In the genomic region with DNA sequence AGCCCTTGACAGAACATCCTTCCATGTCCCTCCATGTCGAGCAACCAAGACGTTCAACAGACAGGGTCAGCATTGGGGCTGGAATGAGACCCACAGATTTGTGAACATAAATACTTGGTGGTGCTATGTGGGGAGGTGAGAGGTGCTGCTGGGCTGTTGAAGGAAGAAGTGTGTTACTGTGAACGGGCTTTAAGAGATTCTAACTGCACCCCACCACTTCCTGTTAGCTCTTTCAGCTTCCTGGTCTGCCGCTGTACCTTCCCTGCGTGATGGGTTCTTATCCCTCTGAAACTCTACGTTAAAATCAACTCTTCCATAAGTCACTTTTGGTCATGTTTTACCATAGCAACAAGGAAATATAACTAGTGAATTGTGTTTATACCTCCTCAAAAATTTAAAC, we compare ENCODE assay signal across 21 mouse cellular contexts.
A peak's percentile ranks its signal among the peaks of the same experiment; 100 is the strongest.
DNase-seq lines count a peak whose midpoint lies in the region; ATAC-seq lines count a peak whose summit lies in the region.
"Had no signal": no experiment of that assay in that cellular context is flagged by ENCODE, and none has a peak within 500 bp of the region (broad histone marks: within the 10 kb centered on the region; RNA-seq: fewer than 3 reads in every experiment).

No protein-coding gene starts in this region.

- no peak for ATAC-seq in liver, embryonic 15.5 days (ENCODE audit: insufficient read depth)
- peak; percentile 34 for ATAC-seq in activated CD4-positive, CD25-positive, alpha-beta regulatory T cell, adult 4 months
- ATAC-seq in monocyte, adult 5-6 weeks (replicated peaks; ENCODE audit: insufficient number of reproducible peaks, low FRiP score, low TSS enrichment, poor library complexity, severe bottlenecking): peak; percentile 18; the same call in 1 of the 2 replicates
- ATAC-seq: forebrain, embryonic 14.5 days had no signal

- 45% methylated on average over 6 of the region's 6 CpGs for WGBS in liver, embryonic 15.5 days (ENCODE audit: insufficient replicate concordance)

- no peak overlapping the region for H3K9ac ChIP-seq in liver, embryonic 15.5 days
- H3K9ac ChIP-seq: hindbrain, embryonic 15.5 days; limb, embryonic 13.5 days; midbrain, embryonic 12.5 days had no signal

- H3K36me3 ChIP-seq in liver, embryonic 15.5 days (replicated peaks): no peaks in the 10 kb centered on the region
- H3K36me3 ChIP-seq: hindbrain, embryonic 15.5 days; limb, embryonic 13.5 days; midbrain, embryonic 12.5 days had no signal

- DNase-seq in liver: no peak
- DNase-seq in 416B (ENCODE audit: low read depth): peak; percentile 20
- DNase-seq in adrenal gland, postnatal 10 days: no peak
- DNase-seq in kidney, adult 8-10 months: no peak
- DNase-seq in frontal cortex, postnatal 25 days (ENCODE audit: low spot score in 2 of 2): no peak
- DNase-seq: cerebellum, adult 11-12 months; cerebellum, postnatal 36 days; kidney, adult 18-20 months; kidney, postnatal 25 days; lung, adult 2 months; lung, postnatal 4 days had no signal

- H3K27me3 ChIP-seq in liver, embryonic 15.5 days: no peaks in the 10 kb centered on the region

- peaks cover 22% of the 10 kb centered on the region for H3K4me1 ChIP-seq in liver, embryonic 15.5 days (replicated peaks)

- peak overlapping the region; percentile 19; the same call in 1 of the 2 replicates for H3K27ac ChIP-seq in liver, embryonic 15.5 days (replicated peaks)
- H3K27ac ChIP-seq: hindbrain, embryonic 15.5 days; limb, embryonic 13.5 days; midbrain, embryonic 12.5 days; stomach, postnatal 0 days had no signal

- no peaks in the 10 kb centered on the region for H3K9me3 ChIP-seq in liver, embryonic 15.5 days (replicated peaks)
- H3K9me3 ChIP-seq: hindbrain, embryonic 15.5 days; limb, embryonic 13.5 days; midbrain, embryonic 12.5 days had no signal

- H3K4me3 ChIP-seq in liver, embryonic 15.5 days (replicated peaks): no peak overlapping the region
- H3K4me3 ChIP-seq: hindbrain, embryonic 15.5 days; limb, embryonic 13.5 days; midbrain, embryonic 12.5 days; myocyte had no signal

- H3K4me2 ChIP-seq in liver, embryonic 15.5 days: no peak overlapping the region
- H3K4me2 ChIP-seq: heart, embryonic 11.5 days; hindbrain, embryonic 15.5 days; limb, embryonic 13.5 days; midbrain, embryonic 12.5 days had no signal
